Mouse (Mus musculus) MEL (cell line): ENCODE results near the gene Lrig3. TPM values are rescaled to one million over a fixed set of nuclear protein-coding genes. Genes with fewer than 3 reads are reported as not detected.

Experiments used
- DNase-seq: peaks from one replicate; pipeline ENCODE4 v3.0.0; 2011; ENCODE audit warnings: low read depth, low spot score
- H3K27ac ChIP-seq: 2 replicates; pipeline ENCODE4 v1.5.1; 2012; ENCODE audit warnings: low read depth, mild to moderate bottlenecking, control low read depth, low read length, moderate library complexity; ENCODE audit not compliant: control insufficient read depth
- H3K27me3 ChIP-seq, 2 experiments: fragments of 150-350 bp in 1 of 2; sonication (generic) in 1 of 2; 2 replicates each; pipeline ENCODE4 v1.6.1; 2012; ENCODE audit warnings: low read length in 2 of 2, mild to moderate bottlenecking in 2 of 2, improper control_type of control experiment in 1 of 2, moderate library complexity in 1 of 2; ENCODE audit not compliant: insufficient read depth in 2 of 2, control insufficient read depth in 1 of 2
- H3K36me3 ChIP-seq, 2 experiments: 2 replicates each; pipeline ENCODE4 v1.6.1; 2012 to 2014; ENCODE audit warnings: low read length in 2 of 2, improper control_type of control experiment in 1 of 2, inconsistent platforms in 1 of 2, mild to moderate bottlenecking in 1 of 2; ENCODE audit not compliant: insufficient read depth in 2 of 2, control insufficient read depth in 1 of 2
- H3K4me1 ChIP-seq, 2 experiments: fragments of 150-350 bp in 1 of 2; sonication (generic) in 1 of 2; 2 replicates each; pipeline ENCODE4 v1.6.1; 2012; ENCODE audit warnings: low read length in 2 of 2, improper control_type of control experiment in 1 of 2, mild to moderate bottlenecking in 1 of 2; ENCODE audit not compliant: insufficient read depth in 2 of 2, control insufficient read depth in 1 of 2
- H3K4me3 ChIP-seq, 2 experiments: fragments of 150-350 bp in 1 of 2; sonication (generic) in 1 of 2; 2 replicates each; pipeline ENCODE4 v1.5.1; 2012; ENCODE audit warnings: low read depth in 2 of 2, low read length in 2 of 2, mild to moderate bottlenecking in 2 of 2, moderate library complexity in 2 of 2, control low read depth in 1 of 2, improper control_type of control experiment in 1 of 2; ENCODE audit not compliant: control insufficient read depth in 1 of 2, insufficient read depth in 1 of 2
- H3K79me2 ChIP-seq: 2 replicates; pipeline ENCODE4 v1.6.1; 2012; ENCODE audit warnings: mild to moderate bottlenecking, low read length, moderate library complexity; ENCODE audit not compliant: control insufficient read depth, poor library complexity, insufficient read depth
- H3K9ac ChIP-seq: 2 replicates; pipeline ENCODE4 v1.6.1; 2012; ENCODE audit warnings: low read depth, mild to moderate bottlenecking, control low read depth, low read length, moderate library complexity; ENCODE audit not compliant: control insufficient read depth, poor library complexity, severe bottlenecking
- H3K9me3 ChIP-seq: fragments of 150-350 bp; sonication (generic); replicated peaks from 2 replicates; pipeline ENCODE4 v1.6.1; 2012; ENCODE audit warnings: mild to moderate bottlenecking, low read length, improper control_type of control experiment, moderate library complexity; ENCODE audit not compliant: insufficient read depth
- BHLHE40 ChIP-seq: IDR thresholded peaks from 2 replicates; pipeline ENCODE4 v1.6.1; 2012; ENCODE audit warnings: low read depth, mild to moderate bottlenecking, inconsistent platforms, low read length, improper control_type of control experiment, borderline replicate concordance
- CTCF ChIP-seq, 3 experiments: IDR thresholded peaks in 2 of 3; conservative IDR thresholded peaks in 1 of 3; 2 replicates each; pipeline ENCODE4 v1.5.1; 2011 to 2012; ENCODE audit warnings: low read length in 3 of 3, low read depth in 2 of 3, mild to moderate bottlenecking in 2 of 3, improper control_type of control experiment in 1 of 3, inconsistent platforms in 1 of 3, mixed read lengths in 1 of 3, moderate library complexity in 1 of 3; ENCODE audit not compliant: control insufficient read depth in 1 of 3, insufficient read depth in 1 of 3, poor library complexity in 1 of 3, severe bottlenecking in 1 of 3
- E2F4 ChIP-seq: IDR thresholded peaks from 2 replicates; pipeline ENCODE4 v1.6.1; 2011; ENCODE audit warnings: low read depth, low read length, improper control_type of control experiment, borderline replicate concordance
- ELF1 ChIP-seq: IDR thresholded peaks from 2 replicates; pipeline ENCODE4 v1.6.1; 2014; ENCODE audit warnings: low read depth, mild to moderate bottlenecking, inconsistent platforms, low read length, improper control_type of control experiment, moderate library complexity
- EP300 ChIP-seq, 2 experiments: IDR thresholded peaks; 2 replicates each; pipeline ENCODE4 v1.6.1; 2011; ENCODE audit warnings: improper control_type of control experiment in 2 of 2, low read length in 2 of 2, low read depth in 1 of 2, mild to moderate bottlenecking in 1 of 2
- ETS1 ChIP-seq: IDR thresholded peaks from 2 replicates; pipeline ENCODE4 v1.6.1; 2012; ENCODE audit warnings: low read depth, mild to moderate bottlenecking, inconsistent platforms, low read length, improper control_type of control experiment, moderate library complexity
- JUND ChIP-seq: IDR thresholded peaks from 2 replicates; pipeline ENCODE4 v1.6.1; 2011; ENCODE audit warnings: low read depth, mild to moderate bottlenecking, improper control_type of control experiment, low read length
- KAT2A ChIP-seq: conservative IDR thresholded peaks from 2 replicates; pipeline ENCODE4 v1.6.1; 2012; ENCODE audit warnings: low read depth, low read length, improper control_type of control experiment, inconsistent platforms
- MAFK ChIP-seq: IDR thresholded peaks from 2 replicates; pipeline ENCODE4 v1.6.1; 2011; ENCODE audit warnings: low read depth, mild to moderate bottlenecking, low read length, improper control_type of control experiment, borderline replicate concordance
- MAX ChIP-seq: IDR thresholded peaks from 2 replicates; pipeline ENCODE4 v1.6.1; 2011; ENCODE audit warnings: low read length, improper control_type of control experiment
- MEF2A ChIP-seq: IDR thresholded peaks from 2 replicates; pipeline ENCODE4 v1.6.1; 2014; ENCODE audit warnings: low read depth, mild to moderate bottlenecking, inconsistent platforms, low read length, improper control_type of control experiment; ENCODE audit not compliant: poor library complexity, insufficient replicate concordance, severe bottlenecking; ENCODE audit errors: extremely low read depth
- MYC ChIP-seq: IDR thresholded peaks from 2 replicates; pipeline ENCODE4 v1.6.1; 2011; ENCODE audit warnings: low read depth, mild to moderate bottlenecking, low read length, improper control_type of control experiment, moderate library complexity
- NRF1 ChIP-seq: IDR thresholded peaks from 2 replicates; pipeline ENCODE4 v1.6.1; 2014; ENCODE audit warnings: low read depth, mild to moderate bottlenecking, inconsistent platforms, low read length, improper control_type of control experiment, moderate library complexity; ENCODE audit not compliant: poor library complexity, insufficient read depth, severe bottlenecking
- POLR2A ChIP-seq, 2 experiments: IDR thresholded peaks; 2 replicates each; pipeline ENCODE4 v1.6.1; 2011 to 2012; ENCODE audit warnings: low read length in 2 of 2, mild to moderate bottlenecking in 2 of 2, control low read depth in 1 of 2, improper control_type of control experiment in 1 of 2, low read depth in 1 of 2, moderate library complexity in 1 of 2; ENCODE audit not compliant: control insufficient read depth in 1 of 2, insufficient read depth in 1 of 2, poor library complexity in 1 of 2
- POLR2AphosphoS5 ChIP-seq: IDR thresholded peaks from 2 replicates; pipeline ENCODE4 v1.6.1; 2012; ENCODE audit warnings: low read depth, borderline replicate concordance, mild to moderate bottlenecking, inconsistent platforms, low read length, moderate library complexity, mixed read lengths
- RCOR1 ChIP-seq: IDR thresholded peaks from 2 replicates; pipeline ENCODE4 v1.6.1; 2012; ENCODE audit warnings: low read depth, mild to moderate bottlenecking, inconsistent platforms, low read length, improper control_type of control experiment
- SIN3A ChIP-seq: IDR thresholded peaks from 2 replicates; pipeline ENCODE4 v1.6.1; 2012; ENCODE audit warnings: low read length, improper control_type of control experiment, inconsistent platforms
- TCF12 ChIP-seq: IDR thresholded peaks from 2 replicates; pipeline ENCODE4 v1.6.1; 2014; ENCODE audit warnings: low read depth, mild to moderate bottlenecking, inconsistent platforms, low read length, improper control_type of control experiment, moderate library complexity
- UBTF ChIP-seq: IDR thresholded peaks from 2 replicates; pipeline ENCODE4 v1.6.1; 2012; ENCODE audit warnings: low read depth, mild to moderate bottlenecking, inconsistent platforms, low read length, improper control_type of control experiment, moderate library complexity, borderline replicate concordance; ENCODE audit not compliant: insufficient read depth
- USF1 ChIP-seq: IDR thresholded peaks from 2 replicates; pipeline ENCODE4 v1.6.1; 2014; ENCODE audit warnings: low read depth, mild to moderate bottlenecking, inconsistent platforms, low read length, improper control_type of control experiment, moderate library complexity
- ZC3H11A ChIP-seq: IDR thresholded peaks from 2 replicates; pipeline ENCODE4 v1.6.1; 2012; ENCODE audit warnings: low read depth, mild to moderate bottlenecking, inconsistent platforms, low read length, improper control_type of control experiment
- ZMIZ1 ChIP-seq: IDR thresholded peaks from 2 replicates; pipeline ENCODE4 v1.6.1; 2012; ENCODE audit warnings: low read depth, mild to moderate bottlenecking, inconsistent platforms, low read length, improper control_type of control experiment, moderate library complexity
- polyA plus RNA-seq, 2 experiments: library from polyadenylated mRNA; stranded (reverse) in 1 of 2; unstranded in 1 of 2; fragments of >175 nt in 1 of 2; fragments of >200 nt in 1 of 2; gene quantifications; 2 replicates each; pipeline versions ENCODE4 v1.2.1 to v1.2.4; 2012; ENCODE audit warnings: low replicate concordance in 2 of 2, low read depth in 1 of 2; ENCODE audit not compliant: insufficient read length in 2 of 2, insufficient read depth in 1 of 2, missing spikeins in 1 of 2
- total RNA-seq: library from RNA; depleted of rRNA; stranded (reverse); fragments of 300-350 nt; gene quantifications from 2 replicates; pipeline ENCODE4 v1.2.3, GENCODE M21; 2012

The Lrig3 gene
- total and polyA plus RNA-seq, 3 experiments = not detected

DNA sequence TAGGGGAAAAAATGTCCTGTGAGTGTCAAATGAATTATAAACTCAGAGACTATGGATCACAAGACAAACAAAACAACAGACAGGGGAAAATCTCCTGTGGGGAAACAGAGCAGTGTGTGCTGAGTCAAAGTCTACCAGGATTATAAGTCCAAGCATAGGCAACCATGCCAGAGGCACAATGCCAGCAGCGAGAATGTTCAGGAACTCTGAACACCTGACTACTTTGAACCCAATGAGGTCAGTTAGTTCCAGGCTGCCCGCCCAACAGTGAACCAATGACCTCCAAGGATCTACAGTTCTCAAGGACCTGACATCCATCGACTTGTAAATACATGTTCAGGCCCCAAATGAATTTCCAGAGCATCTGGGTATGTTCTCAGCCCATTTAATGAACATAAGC is 36.0 kb upstream of the Lrig3 start:
- no peak for DNase-seq
- Histone ChIP-seq H3K79me2 (no peaks in the 10 kb centered on the region), H3K27ac (no peak overlapping the region), H3K9ac (no peak overlapping the region), H3K9me3 (no peaks in the 10 kb centered on the region), H3K27me3 (no peaks in the 10 kb centered on the region), H3K36me3 (no peaks in the 10 kb centered on the region), H3K4me3 (no peak overlapping the region), H3K4me1 (no peaks in the 10 kb centered on the region)
- TF ChIP-seq ZMIZ1 = no peak
- no peak for TF ChIP-seq MEF2A
- no peak for TF ChIP-seq UBTF

DNA sequence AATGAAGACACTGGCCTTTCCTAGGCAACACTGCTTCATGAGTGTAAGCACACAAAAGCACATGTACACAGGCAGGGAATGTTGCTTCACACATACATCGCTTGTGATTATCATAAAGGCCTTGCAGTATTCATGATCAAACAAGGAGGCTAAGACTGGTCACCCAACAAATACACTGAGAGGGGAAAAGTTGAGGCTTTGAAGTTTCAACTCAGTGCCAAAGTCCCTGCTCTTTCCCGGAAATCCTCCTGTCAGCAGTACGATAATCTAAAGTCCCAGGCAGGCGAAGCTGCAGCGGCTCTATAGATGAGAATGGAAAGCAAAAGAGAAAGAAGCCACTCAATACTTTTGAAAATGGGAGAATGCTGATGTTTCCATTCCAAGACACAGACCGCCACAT is 32.6 kb upstream of the Lrig3 start:
- Histone ChIP-seq H3K4me1 (no peaks in the 10 kb centered on the region), H3K79me2 (no peaks in the 10 kb centered on the region), H3K9me3 (no peaks in the 10 kb centered on the region), H3K27ac (no peak overlapping the region), H3K4me3 (no peak overlapping the region), H3K36me3 (no peaks in the 10 kb centered on the region), H3K27me3 (no peaks in the 10 kb centered on the region), H3K9ac (no peak overlapping the region)
- DNase-seq = no peak
- TF ChIP-seq RCOR1 = no peak
- TF ChIP-seq ETS1 = no peak
- TF ChIP-seq ELF1 = no peak
- TF ChIP-seq KAT2A = no peak
- no peak for TF ChIP-seq ZC3H11A
- no peak for TF ChIP-seq POLR2AphosphoS5
- TF ChIP-seq SIN3A = no peak
- TF ChIP-seq E2F4 = no peak
- TF ChIP-seq JUND = no peak
- TF ChIP-seq MYC = no peak
- no peak for TF ChIP-seq POLR2A (IDR thresholded peaks at IDR 0.05; ENCODE audit: control insufficient read depth in 1 of 2, insufficient read depth in 1 of 2, low read depth in 1 of 2, low read length in 2 of 2, poor library complexity in 1 of 2)
- no peak for TF ChIP-seq ZMIZ1

DNA sequence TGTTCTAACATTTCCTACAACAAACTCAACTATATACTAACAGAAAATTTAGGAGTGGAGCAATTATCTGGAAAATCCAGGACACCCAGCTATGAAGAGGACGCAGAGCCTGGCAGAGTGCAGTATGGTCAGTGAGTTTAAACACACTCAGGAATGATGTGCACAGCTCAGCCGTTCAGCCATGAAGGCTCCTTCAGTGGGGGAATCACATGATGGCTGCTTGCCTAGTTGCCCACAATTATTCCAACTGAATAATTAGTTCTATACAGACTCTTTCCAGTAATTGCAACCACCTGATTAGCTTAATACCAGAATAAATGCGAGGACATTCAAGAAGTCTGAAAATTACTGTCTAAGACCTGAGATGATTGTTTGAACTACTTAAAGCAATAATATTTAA is 31.9 kb upstream of the Lrig3 start:
- H3K27ac ChIP-seq = no peak overlapping the region
- no peaks in the 10 kb centered on the region for H3K36me3 ChIP-seq
- TF ChIP-seq MAX (no peak), ZMIZ1 (no peak), POLR2AphosphoS5 (no peak), TCF12 (no peak), POLR2A (IDR thresholded peaks at IDR 0.05; ENCODE audit: control insufficient read depth in 1 of 2, insufficient read depth in 1 of 2, low read depth in 1 of 2, low read length in 2 of 2, poor library complexity in 1 of 2) (no peak), CTCF (IDR thresholded peaks at IDR 0.05 in 2 of 3, conservative IDR thresholded peaks at IDR 0.05 in 1 of 3; ENCODE audit: control insufficient read depth in 1 of 3, insufficient read depth in 1 of 3, low read depth in 2 of 3, low read length in 3 of 3, poor library complexity in 1 of 3, severe bottlenecking in 1 of 3) (no peak), RCOR1 (no peak), ELF1 (no peak), NRF1 (no peak), BHLHE40 (no peak), MAFK (no peak), MEF2A (no peak), EP300 (IDR thresholded peaks at IDR 0.05; ENCODE audit: low read depth in 1 of 2, low read length in 2 of 2) (no peak), UBTF (no peak), USF1 (no peak)
- H3K9ac ChIP-seq = no peak overlapping the region
- no peaks in the 10 kb centered on the region for H3K27me3 ChIP-seq
- no peaks in the 10 kb centered on the region for H3K9me3 ChIP-seq
- H3K4me1 ChIP-seq = no peaks in the 10 kb centered on the region
- no peaks in the 10 kb centered on the region for H3K79me2 ChIP-seq
- DNase-seq = no peak
- H3K4me3 ChIP-seq = no peak overlapping the region
